Mouse (Mus musculus) ES-E14 (cell line): ENCODE measurements at regions not wholly inside any gene's neighbourhood (a gene's known extent, or its start where the extent isn't known, plus 50 kb on each side); places are given as distances from the start of the nearest gene placed in this dataset.

Source experiments
- CHD2 ChIP-seq: IDR thresholded peaks from 2 replicates; pipeline ENCODE4 v1.6.1; 2014; ENCODE audit warnings: mild to moderate bottlenecking, low read depth, low read length, inconsistent platforms
- MAFK ChIP-seq: IDR thresholded peaks from 2 replicates; pipeline ENCODE4 v1.6.1; 2014; ENCODE audit warnings: mild to moderate bottlenecking, low read depth, low read length, inconsistent platforms; ENCODE audit not compliant: insufficient read depth
- ZC3H11A ChIP-seq: IDR thresholded peaks from 2 replicates; pipeline ENCODE4 v1.6.1; 2012; ENCODE audit warnings: low read depth, mild to moderate bottlenecking, inconsistent platforms, low read length, borderline replicate concordance
- ZNF384 ChIP-seq: IDR thresholded peaks from 2 replicates; pipeline ENCODE4 v1.6.1; 2012; ENCODE audit warnings: low read depth, low read length, inconsistent platforms

GRCm38 (mm10) chr8:67068036-67068721, 208.2 kb downstream of the Naf1 start:
- TF ChIP-seq MAFK (no peak), CHD2 (no peak), ZNF384 (no peak), ZC3H11A (no peak)
